Mouse (Mus musculus) neural tube, embryonic 15.5 days (tissue): ENCODE measurements around the gene Topbp1. TPM values are rescaled to one million over a fixed set of nuclear protein-coding genes. Genes with fewer than 3 reads are reported as not detected.
"Not testable (repeated sequence)": the region's sequence is repeated elsewhere in the genome, so short reads cannot be mapped to it uniquely, and the experiment has no call there.

Experiments
- ATAC-seq: fragments of 200-750 bp; cut with Nextera tagmentation; 2 replicates; pipeline ENCODE4 v1.8.0; 2017; ENCODE audit warnings: mild to moderate bottlenecking, moderate TSS enrichment, moderate library complexity; ENCODE audit not compliant: low FRiP score
- H3K27ac ChIP-seq: fragments of 300-500 bp; sonication (generic); replicated peaks from 2 replicates; pipeline ENCODE4 v1.5.1; 2015; ENCODE audit warnings: mild to moderate bottlenecking, inconsistent platforms
- H3K27me3 ChIP-seq: fragments of 300-500 bp; sonication (generic); replicated peaks from 2 replicates; pipeline ENCODE4 v1.6.1; 2015; ENCODE audit warnings: inconsistent platforms
- H3K36me3 ChIP-seq: fragments of 300-500 bp; sonication (generic); 2 replicates; pipeline ENCODE4 v1.6.1; 2015; ENCODE audit warnings: inconsistent platforms
- H3K4me1 ChIP-seq: fragments of 300-500 bp; sonication (generic); 2 replicates; pipeline ENCODE4 v1.6.1; 2015; ENCODE audit warnings: inconsistent platforms
- H3K4me2 ChIP-seq: fragments of 300-500 bp; sonication (generic); 2 replicates; pipeline ENCODE4 v1.6.1; 2015; ENCODE audit warnings: inconsistent platforms, mild to moderate bottlenecking, moderate library complexity
- H3K4me3 ChIP-seq: fragments of 300-500 bp; sonication (generic); replicated peaks from 2 replicates; pipeline ENCODE4 v1.5.1; 2015; ENCODE audit warnings: mild to moderate bottlenecking, inconsistent platforms
- H3K9ac ChIP-seq: fragments of 300-500 bp; sonication (generic); replicated peaks from 2 replicates; pipeline ENCODE4 v1.6.1; 2015; ENCODE audit warnings: mild to moderate bottlenecking, inconsistent platforms
- H3K9me3 ChIP-seq: fragments of 300-500 bp; sonication (generic); replicated peaks from 2 replicates; pipeline ENCODE4 v1.6.1; 2016; ENCODE audit warnings: inconsistent platforms
- WGBS: fragments of 180-500 bp; shearing (Covaris S2); methylation state at CpG from one replicate; pipeline ENCODE4 v1.1.7; 2015; ENCODE audit warnings: mixed read lengths; 5-methylcytosine and 5-hydroxymethylcytosine counted together
- polyA plus RNA-seq: library from polyadenylated mRNA; unstranded; fragments of >200 nt; fragmentation: Nextera tagmentation; extraction: Ambion mirVana; gene quantifications from 2 replicates; pipeline ENCODE4 v1.2.1, GENCODE M21; 2015

The Topbp1 gene
- polyA plus RNA-seq, 1 experiment from 2014 or later, result 17.6 TPM

DNA sequence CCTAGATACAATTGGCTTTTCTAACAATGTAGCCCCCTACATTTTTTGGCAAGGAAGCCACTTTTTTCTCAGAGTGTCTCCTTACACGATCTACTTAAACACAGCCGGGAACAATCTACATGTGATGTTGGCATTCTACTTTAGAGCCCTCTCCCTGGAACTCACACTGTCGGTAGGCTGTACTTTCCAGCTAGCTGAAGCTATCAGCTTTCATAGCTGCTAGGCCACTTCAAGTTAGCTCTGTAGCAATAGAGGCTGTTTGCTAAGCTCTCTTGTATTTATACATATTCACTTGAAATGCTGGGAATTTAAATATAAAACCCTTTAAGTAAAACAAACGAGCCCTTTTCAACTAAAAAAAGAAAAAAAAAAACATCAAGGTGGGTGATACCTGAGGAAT lies 2.8 kb upstream of the Topbp1 start:
- no peak for ATAC-seq
- no peaks in the 10 kb centered on the region for H3K9me3 ChIP-seq
- H3K4me1 ChIP-seq, result peaks cover 23% of the 10 kb centered on the region
- no peak overlapping the region for H3K4me3 ChIP-seq
- 84% methylated on average over 4 of the region's 4 CpGs for WGBS
- H3K9ac ChIP-seq, result no peak overlapping the region
- no peak overlapping the region for H3K4me2 ChIP-seq
- no peaks in the 10 kb centered on the region for H3K36me3 ChIP-seq
- no peaks in the 10 kb centered on the region for H3K27me3 ChIP-seq
- no peak overlapping the region for H3K27ac ChIP-seq

DNA sequence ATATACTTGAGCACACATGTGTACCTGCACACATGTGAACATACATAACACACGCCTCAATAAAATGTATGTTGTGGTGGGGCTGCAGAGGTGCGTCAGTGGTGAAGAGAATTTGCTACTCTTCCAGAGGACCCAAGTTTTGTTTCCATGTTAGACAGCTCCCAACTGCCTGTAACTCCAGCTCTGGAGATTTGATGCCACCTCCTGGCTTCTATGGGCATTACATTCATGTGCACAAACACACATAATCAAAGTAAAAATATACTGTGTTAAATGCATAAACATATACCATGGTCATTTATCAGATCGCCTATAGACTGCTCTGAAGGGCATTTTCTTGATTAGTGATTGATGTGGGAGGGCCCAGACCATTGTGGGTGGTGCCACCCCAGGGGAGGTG lies 2.3 kb upstream of the Topbp1 start:
- no peak overlapping the region for H3K4me2 ChIP-seq
- H3K4me3 ChIP-seq, result no peak overlapping the region
- peaks cover 23% of the 10 kb centered on the region for H3K4me1 ChIP-seq
- H3K27me3 ChIP-seq, result no peaks in the 10 kb centered on the region
- no peaks in the 10 kb centered on the region for H3K9me3 ChIP-seq
- H3K27ac ChIP-seq, result no peak overlapping the region
- ATAC-seq, result no peak
- WGBS, result 56% methylated on average over 3 of the region's 3 CpGs
- no peaks in the 10 kb centered on the region for H3K36me3 ChIP-seq
- no peak overlapping the region for H3K9ac ChIP-seq

DNA sequence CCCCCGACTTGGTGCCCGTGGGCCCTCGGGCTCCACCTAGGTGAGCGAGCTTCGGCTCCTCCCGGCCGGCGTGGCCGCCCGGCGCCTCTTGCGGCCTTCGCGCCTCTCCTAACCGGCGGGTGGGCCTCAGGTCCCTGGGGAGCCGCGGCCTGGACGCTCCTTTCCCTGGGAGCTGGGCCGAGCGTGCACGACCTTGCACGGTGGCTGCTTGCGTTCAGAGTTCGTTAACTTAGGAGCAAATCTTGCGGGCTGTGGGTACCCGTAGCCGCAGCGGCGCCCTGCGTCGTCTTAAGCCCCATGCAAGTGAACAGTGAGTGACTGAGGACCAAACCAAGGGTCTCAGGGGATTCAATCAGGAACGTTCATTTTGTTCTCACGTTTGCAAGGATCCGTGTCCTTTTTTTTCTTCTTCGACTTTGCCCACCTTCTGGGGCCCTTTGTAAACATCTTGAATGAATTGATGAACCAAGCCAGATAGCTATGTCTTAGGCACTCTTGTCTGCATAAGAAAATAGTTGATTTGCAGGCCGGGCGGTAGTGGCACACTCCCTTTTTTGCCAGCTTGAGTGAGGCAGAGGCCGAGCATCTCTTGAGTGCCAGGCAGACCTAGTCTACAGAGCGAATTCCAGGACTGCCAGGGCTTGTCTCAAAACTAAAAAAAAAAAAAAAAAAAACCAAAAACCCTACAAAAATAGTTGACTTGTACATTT lies 472 bp downstream of the Topbp1 start:
- Histone ChIP-seq H3K27ac (no peak overlapping the region; the same call in 1 of the 2 replicates), H3K4me3 (peak overlapping the region; percentile 94), H3K9ac (peak overlapping the region; percentile 69), H3K27me3 (no peaks in the 10 kb centered on the region), H3K9me3 (no peaks in the 10 kb centered on the region), H3K4me2 (peak overlapping the region; percentile 91), H3K36me3 (peaks cover 10% of the 10 kb centered on the region), H3K4me1 (peaks cover 23% of the 10 kb centered on the region)
- peak; percentile 71 for ATAC-seq
- WGBS, result under 1% methylated on average over 39 of the region's 40 CpGs

DNA sequence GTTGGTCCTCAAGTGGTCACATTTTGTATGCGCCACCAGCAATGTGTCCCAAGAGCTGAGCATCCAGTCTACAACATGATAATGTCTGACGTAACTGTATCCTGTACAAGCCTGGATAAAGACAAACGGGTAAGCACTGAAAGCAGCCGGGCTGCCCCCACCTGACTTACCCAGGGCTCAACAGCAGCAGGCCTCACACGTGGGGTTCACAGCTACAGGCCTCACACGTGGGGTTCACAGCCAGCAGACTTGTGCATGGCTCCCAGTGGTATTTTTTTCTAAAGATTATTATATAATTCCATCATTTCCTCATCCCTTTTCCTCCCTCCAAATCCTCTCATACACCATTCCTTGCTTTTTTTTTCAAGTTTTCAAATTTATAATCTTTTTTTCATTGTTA lies 4.8 kb downstream of the Topbp1 start:
- Histone ChIP-seq H3K36me3 (peaks cover 29% of the 10 kb centered on the region), H3K27ac (no peak overlapping the region), H3K27me3 (no peaks in the 10 kb centered on the region), H3K9me3 (no peaks in the 10 kb centered on the region), H3K9ac (no peak overlapping the region), H3K4me2 (no peak overlapping the region), H3K4me1 (peaks cover 16% of the 10 kb centered on the region), H3K4me3 (no peak overlapping the region)
- WGBS, result 89% methylated on average over 6 of the region's 6 CpGs
- no peak for ATAC-seq

DNA sequence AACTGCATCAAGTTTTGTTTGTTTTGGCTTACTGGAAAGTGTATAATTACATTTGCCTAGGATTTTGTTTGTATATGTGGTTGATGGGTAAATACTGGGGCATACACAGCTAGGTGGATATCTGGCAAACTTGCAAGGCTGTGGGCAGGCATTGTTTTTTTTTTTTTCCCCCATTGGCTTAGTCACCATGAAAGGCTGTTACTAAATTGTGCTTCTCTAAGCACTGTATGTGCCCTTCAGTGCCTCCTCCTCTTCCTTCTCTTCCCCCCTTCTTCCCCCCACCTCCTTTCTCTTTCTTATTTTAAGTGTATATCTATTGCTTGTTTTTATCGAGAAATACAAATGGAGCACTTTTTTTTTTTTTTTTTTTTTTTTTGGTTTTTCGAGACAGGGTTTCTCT lies 19.7 kb downstream of the Topbp1 start:
- no peak overlapping the region for H3K4me2 ChIP-seq
- no peaks in the 10 kb centered on the region for H3K9me3 ChIP-seq
- ATAC-seq, result no peak
- H3K4me1 ChIP-seq, result peaks cover 5% of the 10 kb centered on the region
- WGBS, result 100% methylated on average over 1 of the region's 2 CpGs
- no peak overlapping the region for H3K27ac ChIP-seq
- no peaks in the 10 kb centered on the region for H3K27me3 ChIP-seq
- H3K4me3 ChIP-seq, result no peak overlapping the region
- H3K9ac ChIP-seq, result no peak overlapping the region
- peaks cover 54% of the 10 kb centered on the region for H3K36me3 ChIP-seq

DNA sequence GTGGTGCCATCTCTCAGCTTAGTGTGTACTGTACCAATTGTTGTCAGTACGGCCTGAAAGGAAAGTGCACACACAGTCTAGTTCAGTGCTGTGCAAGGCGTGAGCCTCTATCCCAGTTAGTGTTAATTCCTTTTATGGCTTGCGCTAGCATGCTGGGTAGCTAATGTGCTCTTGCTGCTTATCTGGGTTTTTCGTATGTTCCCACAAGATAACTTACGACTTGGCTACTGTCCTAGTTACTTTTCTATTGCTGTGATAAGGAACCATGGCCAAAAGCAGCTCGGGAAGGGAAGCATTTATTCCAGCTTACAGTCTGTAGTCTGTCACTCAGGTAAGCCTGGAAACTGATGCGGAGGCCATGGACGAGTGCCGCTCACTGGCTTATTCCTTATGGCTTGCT lies 21.4 kb downstream of the Topbp1 start:
- Histone ChIP-seq H3K4me2 (no peak overlapping the region), H3K36me3 (peaks cover 42% of the 10 kb centered on the region), H3K9me3 (no peaks in the 10 kb centered on the region), H3K9ac (no peak overlapping the region), H3K27me3 (no peaks in the 10 kb centered on the region), H3K27ac (peak overlapping the region; percentile 41), H3K4me1 (peaks cover 5% of the 10 kb centered on the region), H3K4me3 (no peak overlapping the region)
- 37% methylated on average over 9 of the region's 9 CpGs for WGBS
- no peak; the same call in 1 of the 2 replicates for ATAC-seq

DNA sequence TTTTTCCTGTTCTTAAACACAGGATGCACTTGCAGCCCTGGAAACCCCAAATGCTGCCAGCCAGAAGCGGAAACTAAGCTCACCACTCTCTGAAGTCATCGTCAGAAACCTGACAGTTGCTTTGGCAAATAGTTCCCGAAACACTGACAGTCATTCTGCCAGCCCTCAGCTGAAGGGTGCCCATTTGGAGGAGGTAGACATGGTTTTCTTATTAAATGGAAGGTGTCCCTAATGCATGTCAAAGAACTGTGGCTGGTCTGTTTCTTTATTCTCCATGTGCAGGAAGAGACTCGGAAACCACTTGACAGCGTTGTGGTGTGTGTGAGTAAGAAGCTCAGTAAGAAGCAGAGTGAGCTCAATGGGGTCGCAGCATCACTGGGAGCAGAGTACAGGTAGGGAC lies 27.6 kb downstream of the Topbp1 start:
- H3K27ac ChIP-seq, result no peak overlapping the region
- H3K27me3 ChIP-seq, result no peaks in the 10 kb centered on the region
- peaks cover 52% of the 10 kb centered on the region for H3K36me3 ChIP-seq
- H3K4me1 ChIP-seq, result no peaks in the 10 kb centered on the region
- no peak overlapping the region for H3K4me3 ChIP-seq
- H3K9me3 ChIP-seq, result no peaks in the 10 kb centered on the region
- H3K4me2 ChIP-seq, result no peak overlapping the region
- H3K9ac ChIP-seq, result no peak overlapping the region
- no peak for ATAC-seq
- 88% methylated on average over 6 of the region's 6 CpGs for WGBS

DNA sequence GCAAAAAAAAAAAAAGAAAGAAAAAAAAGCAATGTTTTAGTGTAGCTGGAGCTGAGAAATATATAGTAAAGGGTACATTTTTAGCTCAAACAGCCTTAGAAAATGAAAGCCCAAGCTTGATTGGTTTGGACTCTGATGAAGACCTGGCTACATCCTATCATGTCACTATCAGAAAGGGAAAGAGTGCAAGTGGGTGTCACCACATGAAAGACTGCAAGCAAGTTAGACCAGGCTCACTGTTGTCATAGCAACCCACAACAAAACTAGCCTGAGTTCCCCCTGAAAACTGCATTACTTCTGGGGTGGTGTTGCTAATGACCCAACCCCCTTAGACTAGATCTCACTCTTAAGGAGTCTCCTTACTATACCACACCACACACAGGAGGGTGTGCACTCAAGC lies 31.9 kb downstream of the Topbp1 start:
- Histone ChIP-seq H3K27me3 (no peaks in the 10 kb centered on the region), H3K4me3 (no peak overlapping the region), H3K27ac (no peak overlapping the region), H3K9ac (no peak overlapping the region), H3K9me3 (no peaks in the 10 kb centered on the region), H3K36me3 (peaks cover 58% of the 10 kb centered on the region), H3K4me2 (no peak overlapping the region), H3K4me1 (no peaks in the 10 kb centered on the region)
- no peak for ATAC-seq

DNA sequence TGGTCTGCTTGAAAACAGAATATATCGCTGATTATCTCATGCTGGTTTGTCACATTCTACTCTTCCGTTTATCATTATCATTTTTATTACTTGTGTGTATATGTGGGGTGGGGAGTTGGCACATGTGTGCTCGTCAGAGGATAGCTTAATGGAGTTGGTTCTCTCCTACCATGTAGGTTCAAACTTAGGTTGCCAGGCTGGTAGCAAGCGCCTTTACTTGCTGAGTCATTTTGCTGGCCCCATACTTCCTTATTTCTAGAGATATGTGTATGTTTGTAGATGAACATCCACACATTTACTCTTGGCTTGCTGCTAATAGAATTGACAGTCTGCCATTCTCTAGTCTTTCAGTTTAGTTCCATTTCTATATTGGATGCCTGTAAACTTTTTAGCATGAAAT lies 42.0 kb downstream of the Topbp1 start:
- ATAC-seq, result no peak
- Histone ChIP-seq H3K27me3 (no peaks in the 10 kb centered on the region), H3K9ac (no peak overlapping the region), H3K4me1 (no peaks in the 10 kb centered on the region), H3K4me3 (no peak overlapping the region), H3K4me2 (no peak overlapping the region), H3K27ac (no peak overlapping the region), H3K36me3 (peaks cover 26% of the 10 kb centered on the region), H3K9me3 (no peaks in the 10 kb centered on the region)
- WGBS, result 87% methylated on average over 4 of the region's 4 CpGs

DNA sequence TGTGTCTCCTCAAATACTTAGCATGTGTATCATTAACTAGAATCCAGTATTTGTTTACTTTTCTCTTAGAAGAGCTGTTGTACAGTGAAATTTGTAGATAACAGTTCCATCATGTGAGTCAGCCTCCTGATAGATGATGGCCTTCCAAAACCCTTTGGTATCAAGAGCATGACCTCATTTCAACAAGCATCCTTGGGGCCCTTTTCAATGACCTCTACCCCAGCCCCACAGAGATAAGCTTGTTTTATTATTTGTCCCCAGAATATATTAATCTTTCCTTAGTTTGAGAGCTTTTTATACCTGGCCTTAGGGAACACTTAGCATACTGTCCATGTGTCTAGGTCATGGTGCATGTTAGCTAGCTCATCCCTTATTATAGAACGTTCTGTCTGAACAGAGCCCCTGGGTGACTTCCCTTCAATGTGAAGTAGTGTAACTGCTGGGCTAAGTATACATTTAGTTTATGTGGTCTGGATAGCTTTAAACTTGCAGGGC lies 43.0 kb downstream of the Topbp1 start:
- Histone ChIP-seq H3K27ac (no peak overlapping the region), H3K9ac (no peak overlapping the region), H3K36me3 (peaks cover 23% of the 10 kb centered on the region), H3K9me3 (no peaks in the 10 kb centered on the region), H3K4me1 (no peaks in the 10 kb centered on the region), H3K4me3 (no peak overlapping the region), H3K4me2 (no peak overlapping the region), H3K27me3 (no peaks in the 10 kb centered on the region)
- WGBS, result 69% methylated on average over 1 of the region's 1 CpGs
- no peak for ATAC-seq

DNA sequence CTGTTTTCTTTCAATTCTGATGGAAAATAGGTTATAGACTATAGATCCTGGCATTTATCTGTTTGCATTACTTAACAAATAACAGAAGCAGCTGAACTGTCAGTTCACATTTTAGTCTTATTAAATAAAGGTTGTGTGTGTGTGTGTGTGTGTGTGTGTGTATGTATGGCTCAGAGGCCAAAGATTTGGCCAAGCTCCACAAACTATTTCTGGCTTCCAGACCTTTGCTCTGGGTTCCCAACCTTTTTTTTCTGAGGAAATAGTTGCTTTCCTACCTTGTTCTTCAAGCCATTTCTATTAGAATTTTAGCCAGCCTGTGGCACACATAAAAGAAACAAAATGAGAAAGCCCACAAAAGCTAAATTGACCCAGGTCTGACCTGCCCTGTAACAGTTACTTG lies 43.8 kb downstream of the Topbp1 start:
- no peak overlapping the region for H3K4me3 ChIP-seq
- H3K36me3 ChIP-seq, result peaks cover 17% of the 10 kb centered on the region
- H3K9ac ChIP-seq, result no peak overlapping the region
- no peak overlapping the region for H3K27ac ChIP-seq
- no peaks in the 10 kb centered on the region for H3K27me3 ChIP-seq
- H3K4me2 ChIP-seq, result no peak overlapping the region
- H3K9me3 ChIP-seq, result no peaks in the 10 kb centered on the region
- no peak for ATAC-seq
- no peaks in the 10 kb centered on the region for H3K4me1 ChIP-seq

DNA sequence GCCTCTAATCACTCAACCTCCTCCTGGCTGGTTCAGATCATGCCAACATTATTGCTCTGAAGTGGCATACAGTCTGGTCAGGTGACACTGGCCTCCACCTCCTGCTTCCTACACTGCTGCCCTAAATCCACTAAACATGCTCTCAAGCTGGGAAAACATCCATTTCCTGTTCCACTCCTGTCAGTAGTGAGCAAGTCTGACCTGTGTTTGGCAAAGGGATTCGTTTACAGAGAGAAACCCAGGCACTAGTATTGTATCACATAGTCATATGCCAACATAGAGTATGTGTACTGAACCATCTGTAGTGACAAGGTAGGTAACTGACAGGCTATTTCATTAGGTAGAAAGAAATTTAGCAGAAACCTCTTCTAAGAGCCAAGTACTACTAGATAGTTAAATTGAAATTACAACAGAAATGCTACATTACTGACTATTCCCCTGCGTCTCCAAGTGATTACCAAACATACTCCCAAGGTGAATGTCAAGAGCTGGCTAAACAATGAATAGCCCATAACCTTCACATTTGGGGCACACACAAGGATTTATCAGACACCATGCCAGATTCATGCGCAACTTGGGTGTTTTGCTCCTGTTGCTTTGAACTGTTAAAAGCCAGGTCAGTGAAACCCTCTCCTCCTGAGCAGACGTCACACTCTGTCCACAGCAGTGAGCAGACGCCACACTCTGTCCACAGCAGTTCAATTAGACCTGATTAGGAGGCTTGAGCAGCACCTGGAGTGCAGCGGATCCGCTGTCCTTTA lies 48.7 kb downstream of the Topbp1 start:
- H3K9me3 ChIP-seq, H3K4me1 ChIP-seq, H3K27me3 ChIP-seq, H3K27ac ChIP-seq, H3K4me3 ChIP-seq, H3K9ac ChIP-seq, ATAC-seq, H3K4me2 ChIP-seq: not testable (repeated sequence)
- WGBS, result 88% methylated on average over 7 of the region's 7 CpGs
- H3K36me3 ChIP-seq, result peaks cover 33% of the 10 kb centered on the region
